Mouse (Mus musculus): ENCODE results near the gene Foxp2.

The Foxp2 gene

DNA sequence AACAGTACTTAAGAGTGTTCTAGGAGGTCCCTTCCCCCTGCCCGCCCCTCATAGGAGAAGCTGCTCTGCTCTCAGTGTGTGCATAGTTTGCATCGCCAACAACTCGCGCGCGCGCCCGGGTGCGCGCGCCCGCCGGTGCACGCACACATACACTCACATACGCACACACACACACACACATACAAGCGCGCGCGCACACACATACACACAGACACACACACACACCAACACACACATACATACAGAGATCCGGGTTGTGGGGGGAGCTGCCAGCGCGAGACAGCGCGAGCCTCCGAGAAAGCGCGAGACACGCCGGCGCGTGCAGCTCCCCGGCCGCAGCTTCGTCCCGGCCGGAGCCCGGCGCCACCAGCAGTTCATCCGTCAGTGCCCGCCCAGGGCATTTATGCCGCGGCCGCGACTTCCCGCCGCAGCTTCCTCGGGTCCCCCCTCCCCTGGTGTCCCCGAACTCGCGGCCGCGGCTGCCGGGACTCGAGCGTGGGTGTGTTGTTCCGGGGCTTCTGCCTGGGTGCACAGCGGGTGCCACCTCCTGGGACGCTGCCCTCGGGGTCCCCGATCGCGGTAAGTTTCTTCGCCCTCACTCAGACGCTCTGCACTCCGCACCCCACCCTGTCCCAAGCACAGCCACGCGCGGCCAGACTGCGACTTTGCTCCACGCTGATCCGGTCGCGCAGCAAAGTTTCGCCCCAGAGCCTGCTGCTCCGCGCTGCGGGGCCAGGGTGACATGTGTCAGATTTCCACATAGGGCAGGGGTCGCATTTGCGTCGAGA, at the start of gene Foxp2:
Foxp2 (plus strand) TSS at position 167 of the 788 bp plus-strand sequence.
- DNase-seq (ENCODE audit: low read depth, low spot score) = peak; percentile 57

DNA sequence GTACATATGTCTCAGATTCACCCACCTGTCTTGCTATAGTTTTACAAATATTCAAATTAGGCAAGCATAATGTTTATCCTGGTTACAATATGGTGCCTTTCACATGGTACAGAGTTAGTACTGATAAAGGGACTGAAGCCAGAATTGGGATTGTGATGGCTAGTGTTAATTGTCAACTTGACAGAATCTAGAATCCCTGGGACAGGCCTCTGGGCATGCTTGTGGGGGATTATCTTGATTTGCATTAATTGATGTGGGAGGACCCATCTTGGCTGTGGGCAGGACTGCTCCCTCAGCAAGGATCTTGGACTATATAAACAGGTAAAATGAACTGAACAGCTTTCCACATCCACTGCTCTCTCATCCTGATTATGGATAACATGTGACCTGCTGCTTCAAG, 15.9 kb upstream of the Foxp2 start:
- no peak for DNase-seq (ENCODE audit: low read depth, low spot score)

DNA sequence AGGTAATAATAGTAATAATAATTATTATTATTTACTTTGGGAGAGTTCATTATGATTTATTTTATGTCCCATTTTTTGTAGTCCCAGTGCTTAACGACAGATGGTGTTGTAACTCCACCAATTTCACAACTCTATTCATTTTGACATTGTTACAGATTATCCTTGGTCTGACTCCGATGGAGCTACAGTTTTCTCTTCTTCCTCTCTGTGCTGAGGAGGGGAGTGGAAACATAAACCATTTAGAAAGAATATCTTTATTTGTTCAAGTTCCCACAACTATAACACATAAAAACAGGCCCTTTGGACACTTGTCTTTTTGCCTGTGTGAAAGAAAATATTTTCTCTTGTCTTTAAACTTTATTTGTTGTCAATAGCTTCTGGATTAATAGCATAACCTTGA, 4.1 kb upstream of the Foxp2 start:
- no peak for DNase-seq (ENCODE audit: low read depth, low spot score)

DNA sequence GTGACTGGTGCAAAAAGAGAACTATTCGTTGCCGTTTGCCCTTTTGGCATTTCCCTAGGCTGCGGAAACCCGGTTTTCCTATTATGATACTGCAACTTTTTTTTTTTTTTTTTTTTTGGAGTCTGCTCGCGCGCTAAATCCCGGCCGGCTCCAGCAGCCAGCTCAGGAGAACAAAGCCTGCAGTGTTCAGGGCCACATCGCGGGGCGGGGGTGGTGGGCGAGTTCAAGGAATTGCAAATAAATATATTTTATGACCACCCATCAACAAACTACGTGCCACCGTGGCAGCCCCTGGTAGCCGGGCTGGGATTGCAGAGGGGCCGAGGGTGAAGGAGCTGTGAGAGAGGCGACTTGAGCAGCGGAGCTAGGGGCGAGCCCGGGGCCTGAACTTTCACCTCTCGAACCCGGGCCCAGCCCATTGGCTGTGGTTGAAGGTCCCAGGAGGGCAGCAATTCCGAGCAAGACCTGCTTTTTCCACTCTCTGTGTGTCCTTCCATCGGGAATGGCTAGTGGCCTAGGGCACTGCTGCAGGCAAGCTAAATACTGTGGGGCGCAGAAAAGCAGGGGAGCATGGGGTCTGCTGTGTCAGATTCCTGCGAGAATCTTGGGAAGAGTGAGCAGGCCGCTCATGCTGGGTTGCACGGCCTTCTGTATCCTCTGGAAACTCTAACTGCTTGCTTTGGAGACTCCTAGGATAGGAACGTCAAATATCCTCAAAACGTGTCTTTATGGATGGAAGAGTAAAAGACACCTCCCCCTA, 2.9 kb upstream of the Foxp2 start:
- no peak for DNase-seq (ENCODE audit: low read depth, low spot score)

DNA sequence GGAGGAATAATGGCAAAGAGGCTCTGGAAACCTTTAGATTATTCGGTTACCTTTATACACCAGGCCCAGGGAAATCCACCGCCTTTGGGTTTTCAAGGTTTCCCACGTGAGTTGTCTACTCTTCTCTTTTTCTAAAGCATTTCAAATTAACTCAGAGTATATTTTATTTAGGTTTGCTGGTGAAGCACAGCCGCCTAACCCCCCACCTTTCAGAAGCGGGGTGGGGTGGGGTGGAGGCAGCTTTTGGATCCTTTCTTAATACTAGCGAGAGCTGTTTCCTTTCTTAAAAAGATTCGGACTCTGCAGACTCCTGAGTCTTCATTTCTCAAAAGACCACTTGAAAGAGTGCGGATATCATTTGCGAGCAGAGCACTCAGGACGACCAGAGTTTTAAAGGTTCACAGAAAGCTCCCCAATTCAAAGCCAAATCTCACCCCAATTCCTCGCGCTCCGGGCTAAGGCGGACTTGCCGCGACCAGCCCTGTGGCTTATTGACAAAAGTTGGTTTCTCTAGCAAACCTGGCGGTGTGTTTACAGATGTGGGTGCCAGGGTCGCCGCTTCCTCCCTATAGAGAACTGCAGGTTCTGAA, 2.0 kb upstream of the Foxp2 start:
- DNase-seq (ENCODE audit: low read depth, low spot score) = no peak

DNA sequence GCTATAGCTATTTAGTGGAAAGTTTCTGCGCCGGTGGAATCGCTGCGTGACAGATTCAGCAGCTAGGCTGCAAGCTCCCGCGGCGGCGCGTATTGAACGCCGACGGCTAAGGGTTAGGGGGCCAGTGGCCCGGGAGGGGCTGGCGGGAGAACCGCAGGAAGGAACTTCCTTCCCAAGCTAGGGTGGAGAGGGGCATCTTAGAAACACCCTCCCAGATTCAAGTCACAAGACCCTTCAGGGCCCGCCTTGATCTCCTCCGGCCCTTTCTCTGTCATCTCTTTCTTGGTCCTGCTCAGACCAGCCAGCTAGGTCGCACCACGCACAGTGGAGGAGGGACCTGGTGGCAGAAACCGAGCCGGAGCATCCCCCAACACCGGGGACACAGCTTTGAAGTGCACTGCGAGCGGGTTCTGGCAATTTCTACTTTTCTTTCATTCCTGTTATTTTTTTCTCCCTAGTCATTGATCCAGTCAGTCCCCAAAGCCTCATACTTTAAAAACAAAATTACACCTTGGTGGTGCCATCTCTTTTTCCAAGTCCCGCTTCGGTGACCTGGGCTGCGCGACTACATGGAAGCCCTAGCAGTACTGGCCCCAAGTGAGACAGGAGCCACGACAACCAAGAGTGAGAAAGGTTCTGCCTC, 1.1 kb upstream of the Foxp2 start:
- no peak for DNase-seq (ENCODE audit: low read depth, low spot score)

DNA sequence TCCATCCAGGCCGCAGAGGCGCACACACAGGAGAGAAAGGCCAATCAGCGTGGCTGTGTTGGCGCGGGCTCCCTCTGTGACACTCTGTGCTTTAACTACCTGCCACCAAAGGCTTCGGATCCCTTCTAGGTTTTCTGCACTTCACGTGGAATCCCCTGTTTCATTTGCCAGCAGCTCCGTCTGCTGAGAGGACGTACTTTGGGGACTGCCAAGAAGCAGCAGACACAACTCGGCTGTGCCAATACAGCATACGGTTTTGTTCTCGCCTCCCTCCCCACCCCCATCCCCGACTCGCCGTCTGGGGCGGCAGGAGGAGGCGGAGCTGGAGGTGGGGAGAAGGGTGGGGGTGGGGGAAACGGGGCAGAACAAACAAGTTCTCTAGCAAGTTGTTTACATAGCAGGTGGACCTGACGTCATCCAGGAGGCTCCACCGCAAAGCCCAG, 549 bp upstream of the Foxp2 start:
- peak; percentile 86 for DNase-seq (ENCODE audit: low read depth, low spot score)

DNA sequence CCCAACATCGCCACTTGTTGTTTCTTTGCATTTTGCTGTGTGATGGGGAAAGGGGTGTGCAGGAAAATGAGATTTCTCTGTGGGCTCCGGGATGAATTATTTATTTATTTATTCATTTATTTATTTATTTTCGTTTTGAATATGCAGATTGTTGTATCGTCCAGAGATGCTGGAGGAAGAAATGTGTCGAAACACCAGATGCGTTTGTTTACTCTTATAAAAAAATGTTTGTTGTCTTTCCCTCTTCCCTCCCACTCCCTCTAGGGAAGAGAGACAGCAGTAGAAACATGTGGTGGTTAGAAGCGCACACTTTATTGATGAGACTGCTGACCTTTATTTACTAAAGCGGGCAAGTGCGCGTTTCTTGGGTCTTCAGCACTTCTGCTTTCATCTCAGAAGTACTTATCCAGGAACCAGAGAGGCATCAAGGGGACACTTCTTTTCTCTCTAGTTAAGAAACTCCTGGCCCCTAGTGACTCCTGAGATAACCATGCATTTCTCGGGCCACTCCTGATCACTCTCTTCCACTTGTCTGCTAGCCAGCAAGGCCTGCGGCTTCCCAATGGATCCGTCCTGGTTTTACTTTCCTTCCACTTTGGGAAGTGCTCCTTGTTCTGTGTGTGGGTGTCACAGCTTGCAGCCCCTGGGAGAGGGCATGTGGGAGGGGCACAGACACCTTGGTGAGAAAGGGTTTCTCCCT, 972 bp downstream of the Foxp2 start:
- DNase-seq (ENCODE audit: low read depth, low spot score) = no peak

DNA sequence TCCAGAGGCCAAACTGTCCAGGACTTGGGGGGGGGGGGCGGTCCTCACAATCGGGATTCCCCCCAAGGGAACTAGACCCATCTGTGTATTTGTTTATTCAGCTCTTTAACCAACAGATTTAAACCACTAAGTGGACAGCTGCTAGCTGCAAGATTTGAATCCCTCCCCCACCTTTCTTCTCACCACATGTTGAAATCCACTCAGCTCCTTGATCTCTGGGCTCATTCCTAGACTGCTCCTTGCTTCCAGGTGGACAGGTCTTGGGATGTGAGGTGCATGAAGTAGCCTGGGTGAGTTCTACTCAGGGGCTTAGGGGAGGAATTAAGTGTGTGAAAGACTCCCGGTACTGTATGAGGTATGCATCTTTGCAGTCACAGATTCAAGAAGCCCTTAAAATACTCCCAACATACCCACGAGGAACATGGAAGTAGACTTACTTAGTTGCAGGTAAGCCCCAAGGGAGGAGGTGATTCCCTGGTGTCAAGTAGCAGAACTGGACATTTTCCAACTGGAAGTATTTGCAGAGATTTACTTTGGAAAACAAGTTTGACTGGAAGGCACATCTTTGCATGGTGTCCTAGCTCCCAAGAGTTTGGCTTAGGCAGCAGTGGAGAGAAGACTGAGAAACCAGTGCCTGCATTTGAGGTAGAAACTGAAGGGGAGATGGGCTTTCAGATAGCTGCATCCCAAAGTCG, 2.3 kb downstream of the Foxp2 start:
- no peak for DNase-seq (ENCODE audit: low read depth, low spot score)

DNA sequence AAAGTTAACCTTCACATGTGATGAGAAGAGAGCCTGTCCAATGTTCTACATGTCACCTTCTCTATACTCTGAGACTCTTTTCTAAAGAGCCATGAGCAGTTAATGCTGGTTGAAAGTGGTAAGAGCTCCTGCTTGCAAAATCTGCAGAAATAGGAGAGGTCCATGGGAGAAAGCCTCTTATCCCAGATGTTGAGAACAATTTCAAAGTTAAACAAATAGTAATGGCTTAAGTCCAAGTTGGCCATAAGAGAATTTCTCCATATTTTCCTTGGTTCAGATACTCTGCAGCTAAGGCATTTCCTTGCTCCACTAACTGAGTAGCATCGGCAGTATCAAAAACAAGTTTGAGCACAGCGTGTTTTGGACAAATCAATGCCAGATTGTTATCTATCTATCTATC, 13.9 kb downstream of the Foxp2 start:
- DNase-seq (ENCODE audit: low read depth, low spot score) = no peak

DNA sequence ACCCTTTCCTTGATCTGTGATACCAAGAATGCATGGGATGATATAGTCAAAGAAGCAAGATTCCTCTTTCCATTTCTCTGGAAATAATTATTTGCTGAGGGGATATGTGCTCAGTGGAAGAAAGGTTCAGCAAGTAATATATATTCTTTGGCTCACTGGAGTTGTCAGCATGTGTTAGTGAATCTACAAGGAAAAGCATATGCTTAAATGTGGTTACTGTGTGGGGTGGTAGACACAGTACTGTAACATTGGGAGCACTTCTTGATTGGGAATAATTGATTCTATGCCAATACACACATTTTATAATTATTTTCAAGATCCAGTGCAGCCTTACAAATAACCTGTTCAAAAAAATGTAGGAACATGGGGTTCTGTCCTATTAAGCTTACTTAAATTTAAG, 21.6 kb downstream of the Foxp2 start:
- DNase-seq (ENCODE audit: low read depth, low spot score) = no peak

DNA sequence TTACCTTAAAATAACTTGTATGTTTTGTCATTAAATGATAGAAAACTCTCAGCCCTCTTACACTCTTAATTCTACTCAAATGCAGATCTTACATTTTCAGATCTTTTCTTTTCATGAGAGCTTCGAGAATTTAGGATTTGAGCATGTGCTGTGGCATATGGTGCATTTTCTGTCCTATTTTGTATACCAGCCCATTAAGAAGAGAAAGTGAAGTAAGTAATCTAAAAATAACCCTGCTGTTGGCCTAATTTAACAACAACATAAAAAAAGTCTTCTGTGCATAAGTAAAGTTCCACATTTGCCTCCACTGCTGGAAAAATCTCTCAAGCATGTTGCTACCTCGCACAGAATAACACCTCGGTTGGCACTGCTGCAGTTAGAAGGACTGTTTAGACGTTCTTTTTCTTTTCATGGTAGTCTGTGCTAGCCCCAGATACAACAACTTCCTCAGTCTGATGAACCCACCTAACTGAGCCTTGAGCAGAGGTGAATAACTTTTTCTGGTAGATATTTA, 23.9 kb downstream of the Foxp2 start:
- DNase-seq (ENCODE audit: low read depth, low spot score) = no peak

DNA sequence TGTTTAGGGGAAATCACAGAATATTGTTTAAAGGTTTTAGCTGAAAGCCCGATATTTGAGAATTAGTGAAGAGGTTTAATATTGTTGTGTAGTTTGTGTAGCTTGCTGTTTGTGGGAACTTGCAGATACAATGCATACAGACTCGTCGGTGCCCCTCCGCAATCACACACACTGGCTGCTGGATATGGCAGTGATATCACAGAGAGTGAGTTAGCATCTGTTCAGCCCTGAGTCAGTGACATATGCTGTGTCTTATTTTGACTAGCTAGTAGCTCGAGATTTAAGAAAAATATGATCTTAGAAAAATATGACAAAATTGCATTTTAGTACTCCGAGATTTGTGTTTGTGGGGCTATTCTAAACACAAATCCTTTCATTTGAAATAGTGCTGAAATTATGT, 49.9 kb downstream of the Foxp2 start:
- DNase-seq (ENCODE audit: low read depth, low spot score) = no peak

DNA sequence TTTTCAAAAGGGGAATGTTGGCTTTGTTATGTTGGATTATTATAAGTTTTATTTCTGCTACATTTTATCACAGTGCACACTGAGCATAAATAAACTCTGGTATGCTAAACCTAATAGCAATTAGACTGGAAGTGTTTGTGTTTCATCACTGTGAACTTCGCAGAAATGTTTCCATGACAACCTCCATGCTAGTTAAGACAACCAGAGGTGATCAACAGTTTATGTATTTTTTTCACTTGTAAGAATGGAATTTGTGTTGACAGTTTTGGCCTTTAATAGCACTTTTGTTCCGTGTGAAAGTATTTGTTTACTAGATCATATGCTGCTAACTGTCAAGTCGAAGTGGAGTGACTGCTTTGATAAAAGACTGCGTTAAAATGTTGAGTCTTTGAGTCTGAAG, 51.6 kb downstream of the Foxp2 start:
- no peak for DNase-seq (ENCODE audit: low read depth, low spot score)

DNA sequence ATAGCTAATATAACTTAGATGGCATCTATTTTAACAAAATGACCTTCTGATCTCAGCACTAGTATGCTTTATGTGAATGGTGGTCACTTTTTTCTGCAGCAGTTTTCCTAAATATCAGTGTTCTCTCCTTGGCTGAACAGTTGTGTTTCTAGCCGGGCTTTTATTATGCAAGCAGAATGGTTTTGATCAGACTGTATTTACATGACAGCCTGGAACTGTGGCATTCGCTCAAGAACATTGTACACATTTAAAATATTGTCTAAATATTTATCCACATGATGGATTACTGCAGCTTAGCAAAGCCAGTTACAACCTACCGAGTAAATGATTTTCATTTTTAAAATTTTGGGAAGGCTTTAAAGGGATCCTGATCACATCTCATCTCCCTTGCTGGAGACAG, 75.9 kb downstream of the Foxp2 start:
- DNase-seq (ENCODE audit: low read depth, low spot score) = no peak

DNA sequence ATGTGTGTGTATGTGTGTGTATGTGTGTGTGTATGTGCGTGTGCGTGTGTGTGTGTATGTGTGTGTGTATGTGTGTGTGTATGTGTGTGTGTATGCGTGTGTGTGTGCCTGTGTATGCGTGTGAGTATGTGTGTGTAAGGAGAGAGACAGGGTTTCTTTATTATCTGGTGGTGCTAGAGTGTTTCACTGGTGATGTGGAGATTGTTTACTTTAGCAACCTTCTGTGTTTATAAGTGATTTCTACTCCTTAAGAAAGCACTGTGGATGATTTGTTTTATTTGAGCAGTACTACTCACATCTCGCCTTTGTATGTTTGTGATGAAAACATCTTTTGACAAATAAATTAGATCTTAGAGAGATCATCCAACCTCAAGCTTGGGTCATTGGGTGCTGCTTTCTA, 77.1 kb downstream of the Foxp2 start:
- no peak for DNase-seq (ENCODE audit: low read depth, low spot score)

DNA sequence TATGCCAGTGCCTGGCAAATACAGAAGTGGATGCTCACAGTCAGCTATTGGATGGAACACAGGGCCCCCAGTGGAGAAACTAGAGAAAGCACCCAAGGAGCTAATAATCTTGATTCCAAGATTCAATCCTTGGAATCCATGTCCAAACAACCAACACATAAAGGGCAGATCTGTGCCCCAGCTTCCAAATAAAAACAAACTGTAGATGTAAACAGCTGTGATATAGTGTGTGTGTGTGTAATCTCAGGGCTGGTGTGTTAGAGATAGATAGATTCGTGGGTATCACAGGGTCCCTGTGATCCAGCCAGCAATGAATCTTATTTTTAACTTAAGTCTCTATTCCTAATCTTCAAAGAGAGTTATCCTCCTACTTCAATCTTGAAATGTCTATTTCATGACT, 107.0 kb downstream of the Foxp2 start:
- DNase-seq (ENCODE audit: low read depth, low spot score) = no peak

DNA sequence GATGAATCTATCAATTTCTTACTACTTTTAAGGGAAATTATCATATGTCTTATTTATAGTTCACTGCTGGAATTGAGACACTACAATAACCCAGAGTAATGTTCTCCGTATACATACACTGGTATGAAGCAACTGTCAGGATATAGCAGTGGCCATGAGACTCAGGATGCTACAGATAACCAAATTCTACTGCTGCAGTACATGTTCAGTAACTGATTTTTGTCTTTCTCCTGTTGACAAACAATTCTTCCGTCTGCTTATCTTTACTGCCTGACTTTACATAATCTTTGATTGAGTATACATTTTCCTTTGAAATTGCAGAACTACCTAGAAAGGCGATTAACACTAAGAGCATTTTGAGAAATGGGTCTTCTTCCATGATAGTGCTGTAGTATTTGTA, 127.3 kb downstream of the Foxp2 start:
- no peak for DNase-seq (ENCODE audit: low read depth, low spot score)

DNA sequence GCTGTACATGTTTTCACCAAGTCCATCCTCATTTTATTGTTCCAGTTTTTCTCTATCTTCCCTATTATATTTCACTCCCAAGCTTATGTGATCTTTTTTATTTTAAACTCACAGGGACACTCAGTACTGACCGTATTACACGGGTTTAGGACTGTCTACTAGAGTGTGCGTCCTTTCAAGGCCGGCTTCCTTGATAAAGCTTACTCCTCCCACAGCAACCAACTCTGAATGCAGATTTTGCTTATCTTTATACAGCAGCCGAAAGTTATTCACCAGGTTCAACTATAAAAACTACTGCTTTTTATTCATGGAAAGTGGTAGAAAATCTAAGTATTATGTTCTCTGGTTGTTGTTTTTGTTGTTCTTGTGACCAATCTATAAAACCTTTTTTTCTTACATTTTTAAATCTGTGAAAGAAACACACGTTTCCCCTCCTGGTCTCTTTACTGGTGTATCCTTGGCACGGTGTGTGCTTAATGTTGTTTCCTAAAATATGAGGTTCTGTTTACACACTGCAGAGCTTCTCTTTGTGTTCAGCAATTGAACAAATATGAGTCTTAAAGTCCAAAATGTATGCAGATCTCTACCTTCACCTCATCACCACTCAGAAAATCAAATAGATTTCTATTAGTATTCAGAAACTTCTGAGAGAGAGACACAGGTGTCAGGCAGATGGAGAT, 128.4 kb downstream of the Foxp2 start:
- no peak for DNase-seq (ENCODE audit: low read depth, low spot score)

DNA sequence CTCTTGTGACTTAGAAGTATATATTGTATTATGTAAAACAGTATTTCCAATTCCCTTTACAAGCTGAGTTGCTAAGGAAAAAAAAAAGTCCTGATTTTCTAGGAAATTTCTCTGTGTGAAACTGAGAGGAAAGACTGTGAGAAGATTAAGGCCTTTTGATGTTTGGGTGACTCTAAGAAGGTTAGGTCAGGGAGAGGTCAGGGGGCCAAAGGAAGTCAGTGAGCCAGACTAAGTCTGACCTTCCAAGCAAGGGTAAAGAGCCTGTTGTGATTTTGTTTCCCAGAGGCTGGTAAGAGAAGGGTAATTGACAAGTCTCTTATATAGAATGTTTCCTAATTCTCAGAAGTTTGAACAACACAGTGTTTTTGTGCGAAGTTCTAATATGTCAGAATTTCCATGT, 162.1 kb downstream of the Foxp2 start:
- DNase-seq (ENCODE audit: low read depth, low spot score) = no peak

All from brain, embryonic 18.5 days (tissue).